Mouse (Mus musculus): ENCODE measurements at regions not wholly inside any gene's neighbourhood (a gene's known extent, or its start where the extent isn't known, plus 50 kb on each side); places are given as distances from the start of the nearest gene placed in this dataset.

- no peak for TF ChIP-seq POLR2A (IDR thresholded peaks at IDR 0.05; ENCODE audit: borderline replicate concordance, extremely low read depth, insufficient read depth, insufficient read length)
- Histone ChIP-seq H3K9ac (ENCODE audit: low read depth, low read length, severe bottlenecking) (no peak overlapping the region), H3K4me3 (replicated peaks; ENCODE audit: low read length) (no peak overlapping the region), H3K36me3 (ENCODE audit: control insufficient read depth, insufficient read depth, low read length) (no peaks in the 10 kb centered on the region), H3K4me2 (replicated peaks; ENCODE audit: low read depth, low read length, severe bottlenecking) (no peak overlapping the region), H3K27me3 (ENCODE audit: control insufficient read depth, insufficient read depth, low read length) (no peaks in the 10 kb centered on the region), H3K4me1 (ENCODE audit: control insufficient read depth, insufficient read depth, low read length) (no peaks in the 10 kb centered on the region), H3K9me3 (ENCODE audit: control insufficient read depth, low read length) (no peaks in the 10 kb centered on the region), H3K27ac (replicated peaks; ENCODE audit: low read depth, low read length) (no peak overlapping the region)
- ATAC-seq (ENCODE audit: low FRiP score, low read depth) (no peak), DNase-seq (ENCODE audit: low spot score) (no peak)
- 87% methylated on average over 6 of the region's 6 CpGs for WGBS
These were observed 57.9 kb upstream of the Samsn1 start for GRCm38 (mm10) chr16:76079761-76080502.

GRCm38 (mm10) chr16:76078219-76078618, 56.1 kb upstream of the Samsn1 start:
- no peak for TF ChIP-seq POLR2A (IDR thresholded peaks at IDR 0.05; ENCODE audit: borderline replicate concordance, extremely low read depth, insufficient read depth, insufficient read length)
- H3K4me2 ChIP-seq (replicated peaks; ENCODE audit: low read depth, low read length, severe bottlenecking) = no peak overlapping the region
- H3K36me3 ChIP-seq (ENCODE audit: control insufficient read depth, insufficient read depth, low read length) = no peaks in the 10 kb centered on the region
- H3K9me3 ChIP-seq (ENCODE audit: control insufficient read depth, low read length) = no peaks in the 10 kb centered on the region
- H3K9ac ChIP-seq (ENCODE audit: low read depth, low read length, severe bottlenecking) = no peak overlapping the region
- no peak for DNase-seq (ENCODE audit: low spot score)
- no peaks in the 10 kb centered on the region for H3K4me1 ChIP-seq (ENCODE audit: control insufficient read depth, insufficient read depth, low read length)
- H3K27me3 ChIP-seq (ENCODE audit: control insufficient read depth, insufficient read depth, low read length) = no peaks in the 10 kb centered on the region
- WGBS = 82% methylated on average over 5 of the region's 5 CpGs
- ATAC-seq (ENCODE audit: low FRiP score, low read depth) = no peak
- H3K4me3 ChIP-seq (replicated peaks; ENCODE audit: low read length) = no peak overlapping the region
- H3K27ac ChIP-seq (replicated peaks; ENCODE audit: low read depth, low read length) = no peak overlapping the region

- Histone ChIP-seq H3K27me3 (ENCODE audit: control insufficient read depth, insufficient read depth, low read length) (no peaks in the 10 kb centered on the region), H3K36me3 (ENCODE audit: control insufficient read depth, insufficient read depth, low read length) (no peaks in the 10 kb centered on the region), H3K9me3 (ENCODE audit: control insufficient read depth, low read length) (no peaks in the 10 kb centered on the region), H3K27ac (replicated peaks; ENCODE audit: low read depth, low read length) (no peak overlapping the region), H3K4me1 (ENCODE audit: control insufficient read depth, insufficient read depth, low read length) (no peaks in the 10 kb centered on the region), H3K4me2 (replicated peaks; ENCODE audit: low read depth, low read length, severe bottlenecking) (no peak overlapping the region), H3K9ac (ENCODE audit: low read depth, low read length, severe bottlenecking) (no peak overlapping the region), H3K4me3 (replicated peaks; ENCODE audit: low read length) (no peak overlapping the region)
- DNase-seq (ENCODE audit: low spot score) = no peak
- no peak for ATAC-seq (ENCODE audit: low FRiP score, low read depth)
- 40% methylated on average over 5 of the region's 5 CpGs for WGBS
- TF ChIP-seq POLR2A (IDR thresholded peaks at IDR 0.05; ENCODE audit: borderline replicate concordance, extremely low read depth, insufficient read depth, insufficient read length) = no peak
These were observed 54.1 kb upstream of the Samsn1 start for GRCm38 (mm10) chr16:76076231-76076630.

Data from limb, embryonic 14.5 days (tissue).